Mouse (Mus musculus): ENCODE results near the gene Cenpm. TPM values are rescaled to one million over a fixed set of nuclear protein-coding genes. Genes with fewer than 3 reads are reported as not detected.
A peak's percentile ranks its signal among the peaks of the same experiment; 100 is the strongest.

The Cenpm gene
- polyA plus RNA-seq, 1 experiment from 2014 or later: 15.2 TPM

DNA sequence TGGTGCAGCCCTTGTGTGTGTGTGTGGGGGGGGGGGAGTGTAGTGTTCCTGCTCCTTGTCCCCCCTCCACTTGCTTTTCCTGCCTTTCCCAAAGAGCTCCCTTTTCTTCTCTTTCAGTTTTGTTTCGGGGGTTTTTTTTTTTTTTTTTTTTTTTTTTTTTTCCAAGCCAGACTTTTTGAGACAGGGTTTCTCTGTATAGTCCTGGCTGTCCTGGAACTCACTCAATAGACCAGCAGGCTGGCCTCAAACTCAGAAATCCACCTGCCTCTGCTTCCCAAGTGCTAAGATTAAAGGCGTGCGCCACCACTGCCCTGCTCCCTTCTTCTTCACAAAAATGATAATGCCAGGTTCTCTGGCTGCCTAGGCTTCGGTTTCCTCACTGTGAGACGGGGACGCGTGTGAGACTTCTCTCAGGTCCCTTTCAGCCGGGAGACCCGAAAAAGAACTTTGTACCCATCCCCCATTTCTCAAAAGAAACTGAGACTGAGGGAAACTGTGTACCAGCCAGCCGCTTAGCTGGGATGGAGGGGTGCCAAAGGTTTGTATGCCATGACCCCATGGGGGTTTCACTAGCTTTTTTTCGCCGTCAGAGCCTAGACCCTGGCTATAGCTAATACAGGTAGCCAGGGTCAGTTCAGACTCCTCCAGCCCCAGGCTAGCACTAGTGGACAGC is 24.4 kb downstream of the Cenpm start:
- no peaks in the 10 kb centered on the region for H3K36me3 ChIP-seq
- peaks cover 55% of the 10 kb centered on the region for H3K27me3 ChIP-seq
- peaks cover 42% of the 10 kb centered on the region for H3K4me1 ChIP-seq (replicated peaks)
- WGBS: 65% methylated on average over 11 of the region's 12 CpGs
- H3K4me3 ChIP-seq: no peak overlapping the region
- no peaks in the 10 kb centered on the region for H3K9me3 ChIP-seq
- no peak overlapping the region for H3K9ac ChIP-seq
- no peak for ATAC-seq (ENCODE audit: low read depth)
- no peak overlapping the region for H3K4me2 ChIP-seq
- no peak overlapping the region for H3K27ac ChIP-seq (replicated peaks)

DNA sequence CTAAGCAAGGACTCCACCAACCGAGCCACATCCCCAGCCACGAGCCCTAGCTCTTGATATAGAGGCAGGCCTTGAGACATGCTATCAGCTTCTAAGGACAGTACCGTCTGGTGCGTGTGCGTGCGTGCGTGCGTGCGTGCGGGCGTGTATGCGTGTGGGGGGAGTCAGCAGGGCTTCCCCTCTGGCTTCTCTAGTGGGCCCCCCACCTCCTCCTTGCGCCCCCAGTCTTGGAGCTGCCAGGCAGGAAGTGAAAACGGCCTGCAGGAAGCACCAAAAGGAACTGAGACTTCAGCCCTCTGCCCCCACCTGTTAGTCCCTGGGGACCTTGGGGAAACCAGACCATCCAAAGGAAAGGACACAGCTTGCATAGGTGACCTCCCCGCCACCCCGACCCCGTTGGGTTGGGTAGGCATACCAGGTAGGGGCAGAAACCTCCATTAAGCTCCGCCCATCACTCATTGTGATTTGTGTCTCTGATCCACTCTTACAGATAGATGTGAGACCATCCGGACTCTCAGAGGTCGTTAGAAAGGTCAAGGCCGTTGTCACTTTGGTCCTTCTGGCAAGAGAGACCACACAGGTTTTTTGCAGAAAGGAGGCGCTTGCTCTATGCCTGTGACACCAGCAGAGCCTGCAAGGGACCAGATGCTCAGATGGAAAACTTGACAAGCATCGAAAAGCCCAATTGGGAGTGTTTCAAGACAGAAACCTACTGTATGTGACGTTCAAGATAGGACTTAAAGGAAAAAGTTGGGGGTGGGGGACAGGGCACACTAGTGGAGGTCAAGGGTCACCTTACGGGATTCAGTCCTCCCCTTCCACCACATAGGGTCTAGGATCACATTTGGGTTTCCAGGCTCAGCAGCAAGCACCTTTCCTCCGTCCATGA is 25.5 kb downstream of the Cenpm start:
- 78% methylated on average over 26 of the region's 26 CpGs for WGBS
- ATAC-seq (ENCODE audit: low read depth): no peak

GRCm38 (mm10) chr15:82217980-82218379 is 26.6 kb downstream of the Cenpm start:
- Histone ChIP-seq H3K4me3 (no peak overlapping the region), H3K4me1 (replicated peaks) (peaks cover 30% of the 10 kb centered on the region), H3K27me3 (peaks cover 58% of the 10 kb centered on the region), H3K9me3 (no peaks in the 10 kb centered on the region), H3K4me2 (no peak overlapping the region), H3K9ac (no peak overlapping the region), H3K36me3 (no peaks in the 10 kb centered on the region), H3K27ac (replicated peaks) (no peak overlapping the region)
- ATAC-seq (ENCODE audit: low read depth): no peak
- 37% methylated on average over 9 of the region's 9 CpGs for WGBS

More for the DNA sequence above, 25.5 kb downstream of the Cenpm start:
- no peak overlapping the region for H3K27ac ChIP-seq (replicated peaks)
- no peak overlapping the region for H3K4me3 ChIP-seq
- H3K9ac ChIP-seq: no peak overlapping the region
- no peaks in the 10 kb centered on the region for H3K9me3 ChIP-seq
- no peaks in the 10 kb centered on the region for H3K36me3 ChIP-seq
- peaks cover 35% of the 10 kb centered on the region for H3K4me1 ChIP-seq (replicated peaks)
- no peak overlapping the region for H3K4me2 ChIP-seq
- peaks cover 53% of the 10 kb centered on the region for H3K27me3 ChIP-seq

GRCm38 (mm10) chr15:82217039-82217438 is 27.5 kb downstream of the Cenpm start:
- Histone ChIP-seq H3K4me2 (no peak overlapping the region), H3K27ac (replicated peaks) (no peak overlapping the region), H3K9ac (0 out of 2 replicates have a peak overlapping the region, but pooled peaks have one; percentile 8), H3K36me3 (no peaks in the 10 kb centered on the region), H3K27me3 (peaks cover 60% of the 10 kb centered on the region), H3K4me1 (replicated peaks) (peaks cover 38% of the 10 kb centered on the region), H3K9me3 (no peaks in the 10 kb centered on the region), H3K4me3 (no peak overlapping the region)
- ATAC-seq (ENCODE audit: low read depth): no peak
- 5% methylated on average over 7 of the region's 7 CpGs for WGBS

- H3K4me1 ChIP-seq (replicated peaks): peaks cover 45% of the 10 kb centered on the region
- no peak overlapping the region for H3K27ac ChIP-seq (replicated peaks)
- 42% methylated on average over 20 of the region's 20 CpGs for WGBS
- no peaks in the 10 kb centered on the region for H3K36me3 ChIP-seq
- no peaks in the 10 kb centered on the region for H3K9me3 ChIP-seq
- H3K27me3 ChIP-seq: peaks cover 67% of the 10 kb centered on the region
- no peak overlapping the region for H3K9ac ChIP-seq
- no peak for ATAC-seq (ENCODE audit: low read depth)
- no peak overlapping the region for H3K4me2 ChIP-seq
- no peak overlapping the region for H3K4me3 ChIP-seq
Observed at GRCm38 (mm10) chr15:82216142-82216827, 28.3 kb downstream of the Cenpm start.

GRCm38 (mm10) chr15:82215332-82216046 is 29.1 kb downstream of the Cenpm start:
- ATAC-seq (ENCODE audit: low read depth): no peak
- Histone ChIP-seq H3K9ac (no peak overlapping the region), H3K27me3 (peaks cover 71% of the 10 kb centered on the region), H3K4me2 (no peak overlapping the region), H3K9me3 (no peaks in the 10 kb centered on the region), H3K27ac (replicated peaks) (no peak overlapping the region), H3K4me1 (replicated peaks) (peaks cover 38% of the 10 kb centered on the region), H3K36me3 (no peaks in the 10 kb centered on the region), H3K4me3 (no peak overlapping the region)
- WGBS: 34% methylated on average over 11 of the region's 11 CpGs

- Histone ChIP-seq H3K36me3 (no peaks in the 10 kb centered on the region), H3K27ac (replicated peaks) (no peak overlapping the region), H3K9me3 (no peaks in the 10 kb centered on the region), H3K4me3 (no peak overlapping the region), H3K9ac (no peak overlapping the region), H3K4me1 (replicated peaks) (peaks cover 34% of the 10 kb centered on the region), H3K4me2 (peak overlapping the region; percentile 65; the same call in 1 of the 2 replicates), H3K27me3 (peaks cover 91% of the 10 kb centered on the region)
- WGBS: 4% methylated on average over 4 of the region's 4 CpGs
- no peak for ATAC-seq (ENCODE audit: low read depth)
Observed at GRCm38 (mm10) chr15:82213222-82213621, 31.3 kb downstream of the Cenpm start.

- H3K4me3 ChIP-seq: peak within 1 kb of the TSS; percentile 42
- 0% methylated on average over 33 of the region's 34 CpGs for WGBS
- no peaks in the 10 kb centered on the region for H3K36me3 ChIP-seq
- ATAC-seq (ENCODE audit: low read depth): no peak
- H3K27ac ChIP-seq (replicated peaks): no peak within 1 kb of the TSS
- peaks cover 37% of the 10 kb centered on the region for H3K4me1 ChIP-seq (replicated peaks)
- peaks cover 93% of the 10 kb centered on the region for H3K27me3 ChIP-seq
- H3K9ac ChIP-seq: peak within 1 kb of the TSS; percentile 66
- peak within 1 kb of the TSS; percentile 65 for H3K4me2 ChIP-seq
- no peaks in the 10 kb centered on the region for H3K9me3 ChIP-seq
Observed at GRCm38 (mm10) chr15:82212752-82213063, 31.8 kb downstream of the Cenpm start, which contains the start of gene Shisa8. Shisa8 (minus strand) TSS chr15:82212815.

DNA sequence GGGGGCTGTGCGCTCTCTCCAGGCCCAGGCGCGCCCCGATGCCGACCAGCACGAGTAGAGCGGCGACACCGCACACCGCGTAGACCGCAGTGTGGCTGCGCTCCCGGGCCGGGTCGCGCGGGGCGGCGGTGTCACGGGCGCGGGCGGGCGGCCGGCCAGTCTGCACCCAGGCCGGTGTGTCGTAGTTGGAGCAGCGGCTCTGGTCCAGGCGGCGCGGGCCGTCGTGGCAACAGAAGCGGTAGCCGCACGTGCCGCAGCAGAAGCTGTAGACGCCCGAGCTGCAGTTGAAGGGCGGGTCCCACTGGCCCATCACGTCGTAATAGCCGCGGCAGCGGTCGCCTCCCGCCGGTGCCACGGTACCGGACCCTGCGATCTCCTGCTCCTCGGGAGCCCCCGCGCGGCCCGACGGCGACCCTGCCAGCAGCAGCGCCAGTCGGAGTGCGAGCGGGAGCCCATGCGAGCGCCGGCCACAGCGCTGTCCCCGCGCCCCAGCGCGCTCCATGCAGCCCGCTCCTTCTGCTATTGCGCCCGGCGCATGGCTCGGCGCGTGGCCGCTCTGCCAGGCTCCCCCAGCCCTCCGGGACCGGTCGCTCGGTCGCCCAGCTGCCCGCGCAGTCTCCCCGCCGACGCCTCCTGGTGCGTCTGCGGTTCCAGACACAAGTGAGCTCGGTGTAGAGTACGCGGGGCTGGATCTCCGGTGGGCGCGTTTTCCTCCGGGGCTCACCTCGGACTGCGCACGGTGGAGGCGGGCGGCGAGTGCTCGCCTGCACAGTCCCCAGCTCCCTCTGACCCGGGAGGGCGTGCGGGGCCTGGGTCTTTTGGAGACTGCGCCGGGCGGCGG is 32.4 kb downstream of the Cenpm start:
- Histone ChIP-seq H3K27ac (replicated peaks) (no peak overlapping the region), H3K36me3 (no peaks in the 10 kb centered on the region), H3K27me3 (peaks cover 96% of the 10 kb centered on the region), H3K4me1 (replicated peaks) (peaks cover 40% of the 10 kb centered on the region), H3K4me3 (peak overlapping the region; percentile 42), H3K9ac (peak overlapping the region; percentile 66), H3K4me2 (peak overlapping the region; percentile 65), H3K9me3 (no peaks in the 10 kb centered on the region)
- under 1% methylated on average over 104 of the region's 112 CpGs for WGBS
- peak; percentile 38 for ATAC-seq (ENCODE audit: low read depth)

GRCm38 (mm10) chr15:82211281-82211680 is 33.3 kb downstream of the Cenpm start:
- Histone ChIP-seq H3K9ac (0 out of 2 replicates have a peak overlapping the region, but pooled peaks have one; percentile 66), H3K4me3 (peak overlapping the region; percentile 42), H3K36me3 (0 out of 2 replicates have a peak, but pooled peaks cover 5% of the 10 kb centered on the region), H3K4me2 (peak overlapping the region; percentile 65), H3K27ac (replicated peaks) (no peak overlapping the region), H3K27me3 (peaks cover 97% of the 10 kb centered on the region), H3K4me1 (replicated peaks) (peaks cover 40% of the 10 kb centered on the region), H3K9me3 (no peaks in the 10 kb centered on the region)
- ATAC-seq (ENCODE audit: low read depth): no peak
- WGBS: 3% methylated on average over 11 of the region's 11 CpGs

- peaks cover 97% of the 10 kb centered on the region for H3K27me3 ChIP-seq
- peaks cover 10% of the 10 kb centered on the region; the same call in 1 of the 2 replicates for H3K36me3 ChIP-seq
- H3K9ac ChIP-seq: no peak overlapping the region
- no peaks in the 10 kb centered on the region for H3K9me3 ChIP-seq
- no peak for ATAC-seq (ENCODE audit: low read depth)
- no peak overlapping the region for H3K27ac ChIP-seq (replicated peaks)
- peaks cover 40% of the 10 kb centered on the region for H3K4me1 ChIP-seq (replicated peaks)
- no peak overlapping the region for H3K4me2 ChIP-seq
- WGBS: 43% methylated on average over 1 of the region's 1 CpGs
- H3K4me3 ChIP-seq: no peak overlapping the region
Observed at GRCm38 (mm10) chr15:82210801-82211200, 33.7 kb downstream of the Cenpm start.

Measured in neural tube, embryonic 13.5 days (tissue).